Mouse (Mus musculus) inflammation-experienced regulatory T-cells, adult 6 months (primary cell): ENCODE data around the gene Orai1. TPM values are rescaled to one million over a fixed set of nuclear protein-coding genes. Genes with fewer than 3 reads are reported as not detected.
"Not testable (repeated sequence)": the region's sequence is repeated elsewhere in the genome, so short reads cannot be mapped to it uniquely, and the experiment has no call there.

Experiments
- ATAC-seq: one replicate; pipeline ENCODE4 v1.8.0; 2017
- polyA plus RNA-seq, 3 experiments: library from polyadenylated mRNA; unstranded; fragments of 100-300 nt; shearing (Covaris generic); gene quantifications; one replicate each; pipeline ENCODE4 v1.2.1; 2017

The Orai1 gene
- polyA plus RNA-seq, 3 experiments from 2014 or later: 7.3 to 10.0 (median 8.0) TPM

GRCm38 (mm10) chr5:123035089-123035488 lies 20.2 kb downstream of the Orai1 start:
- ATAC-seq: no peak

GRCm38 (mm10) chr5:123035564-123035963 lies 20.7 kb downstream of the Orai1 start:
- no peak for ATAC-seq

GRCm38 (mm10) chr5:123038115-123038514 lies 23.2 kb downstream of the Orai1 start:
- no peak for ATAC-seq

- ATAC-seq: peak; percentile 73
Measured at GRCm38 (mm10) chr5:123039120-123039752, 24.4 kb downstream of the Orai1 start.

GRCm38 (mm10) chr5:123040796-123041195 lies 25.9 kb downstream of the Orai1 start:
- no peak for ATAC-seq

- no peak for ATAC-seq
Measured at GRCm38 (mm10) chr5:123043856-123044255, 29.0 kb downstream of the Orai1 start.

- ATAC-seq: no peak
Measured at GRCm38 (mm10) chr5:123045561-123046295, 30.9 kb downstream of the Orai1 start.

GRCm38 (mm10) chr5:123046916-123047315 lies 32.0 kb downstream of the Orai1 start, which contains the start of gene Morn3:
Gene Morn3 (minus strand): TSS chr5:123047016.
- ATAC-seq: no peak

- peak; percentile 85 for ATAC-seq
Measured at GRCm38 (mm10) chr5:123049271-123049670, 34.4 kb downstream of the Orai1 start.

GRCm38 (mm10) chr5:123050918-123051317 lies 36.0 kb downstream of the Orai1 start:
- ATAC-seq: no peak

GRCm38 (mm10) chr5:123051736-123052135 lies 36.9 kb downstream of the Orai1 start:
- ATAC-seq: no peak

- peak; percentile 93 for ATAC-seq
Measured at GRCm38 (mm10) chr5:123057366-123058250, 42.7 kb downstream of the Orai1 start.

GRCm38 (mm10) chr5:123058251-123059102 lies 43.6 kb downstream of the Orai1 start:
- no peak for ATAC-seq

- no peak for ATAC-seq
Measured at GRCm38 (mm10) chr5:123059757-123060520, 45.1 kb downstream of the Orai1 start.

GRCm38 (mm10) chr5:123060706-123061401 lies 46.0 kb downstream of the Orai1 start:
- no peak for ATAC-seq

GRCm38 (mm10) chr5:123061402-123061749 lies 46.5 kb downstream of the Orai1 start:
- not testable (repeated sequence) for ATAC-seq

- no peak for ATAC-seq
Measured at GRCm38 (mm10) chr5:123063141-123063540, 48.3 kb downstream of the Orai1 start.

GRCm38 (mm10) chr5:123064207-123064606 lies 49.3 kb downstream of the Orai1 start:
- no peak for ATAC-seq

GRCm38 (mm10) chr5:123067395-123067995 lies 52.6 kb downstream of the Orai1 start:
- ATAC-seq: peak; percentile 90

- no peak for ATAC-seq
Measured at GRCm38 (mm10) chr5:123068115-123068514, 53.2 kb downstream of the Orai1 start, which contains the start of gene Tmem120b. Gene Tmem120b (plus strand): TSS chr5:123068415.
